Mouse (Mus musculus) spleen, adult 2 months (tissue): ENCODE results near the gene Alox12.

Source experiments
- CTCF ChIP-seq: fragments of 200-500 bp; IDR thresholded peaks from 2 replicates; pipeline ENCODE4 v1.5.1; 2011; ENCODE audit warnings: mild to moderate bottlenecking, inconsistent platforms; ENCODE audit not compliant: insufficient read depth, insufficient read length, insufficient replicate concordance; ENCODE audit errors: extremely low read depth
- POLR2A ChIP-seq: fragments of 200-500 bp; IDR thresholded peaks from 2 replicates; pipeline ENCODE4 v1.6.1; 2011; ENCODE audit warnings: low read depth, low read length, inconsistent platforms

GRCm38 (mm10) chr11:70213736-70214135 lies 41.4 kb downstream of the Alox12 start:
- TF ChIP-seq CTCF, result no peak
- no peak for TF ChIP-seq POLR2A
